Mouse (Mus musculus) C2C12 (cell line): ENCODE results near the gene Epha7.

Experiments used
- CTCF ChIP-seq: IDR thresholded peaks from one replicate; pipeline ENCODE4 v1.5.1; 2011; ENCODE audit not compliant: control insufficient read depth, insufficient read depth, insufficient read length
- FOSL1 ChIP-seq: IDR thresholded peaks from one replicate; pipeline ENCODE4 v1.8.0; 2011; ENCODE audit warnings: mild to moderate bottlenecking, low read length; ENCODE audit not compliant: poor library complexity, insufficient read depth, severe bottlenecking
- MYOD1 ChIP-seq: IDR thresholded peaks from one replicate; pipeline ENCODE4 v1.6.1; 2011; ENCODE audit warnings: low read depth; ENCODE audit not compliant: control insufficient read depth, insufficient read length
- MYOG ChIP-seq: IDR thresholded peaks from one replicate; pipeline ENCODE4 v1.6.1; 2011; ENCODE audit not compliant: control insufficient read depth, insufficient read length; ENCODE audit errors: extremely low read depth
- USF1 ChIP-seq: IDR thresholded peaks from one replicate; pipeline ENCODE4 v1.6.1; 2011; ENCODE audit warnings: low read depth, mild to moderate bottlenecking, control low read depth, moderate library complexity

- TF ChIP-seq MYOG (no peak), CTCF (no peak), USF1 (no peak), MYOD1 (no peak), FOSL1 (no peak)
Measured at GRCm38 (mm10) chr4:28823616-28824015, 10.7 kb downstream of the Epha7 start.
